Mouse (Mus musculus): Measurements from ENCODE around the gene Dnajc5.

The Dnajc5 gene

DNA sequence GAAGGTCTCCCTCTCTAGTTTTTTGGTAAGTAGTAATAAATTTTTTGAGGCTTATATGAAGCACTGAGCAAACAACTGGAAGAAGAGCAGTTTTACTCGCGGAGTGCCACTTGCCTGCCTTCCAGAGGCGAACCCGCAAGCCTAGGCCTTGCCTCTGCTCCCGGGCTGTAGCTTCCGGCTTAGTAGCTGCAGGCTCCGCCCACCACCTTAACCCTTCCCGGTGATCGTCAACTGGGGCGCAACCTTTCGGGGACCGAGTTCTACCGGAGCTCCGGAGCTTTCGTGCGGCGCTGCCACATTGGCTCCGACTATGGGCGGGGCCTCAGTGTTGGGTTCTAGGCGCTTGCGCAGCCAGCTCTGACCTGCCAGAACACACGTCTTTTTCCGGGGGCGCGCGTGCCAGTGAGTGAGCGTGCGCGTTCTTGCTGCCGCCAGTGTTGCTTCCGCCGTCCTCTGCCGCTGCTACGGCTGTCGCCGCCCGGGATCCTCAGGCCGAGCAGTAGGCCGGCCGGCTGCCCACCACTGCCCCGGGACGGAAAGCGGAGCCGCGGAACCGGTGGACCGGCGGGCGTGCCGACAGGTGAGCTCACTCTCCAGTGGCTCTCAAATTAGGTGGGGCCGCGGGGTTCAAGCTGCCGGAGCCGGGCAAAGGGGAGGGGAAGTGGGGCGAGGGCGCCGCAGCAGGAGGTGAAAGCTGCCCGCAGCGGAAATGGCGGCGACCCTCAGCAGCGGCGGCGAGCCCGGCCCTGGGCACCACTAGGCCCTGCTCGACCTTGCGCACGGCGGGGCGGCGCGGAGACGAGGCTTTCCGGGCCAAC is at the start of gene Dnajc5:
TSS of gene Dnajc5 (plus strand) at position 368 of the 818 bp plus-strand sequence.
- in situ Hi-C loops (cut with MboI, MseI), result no loop called here

DNA sequence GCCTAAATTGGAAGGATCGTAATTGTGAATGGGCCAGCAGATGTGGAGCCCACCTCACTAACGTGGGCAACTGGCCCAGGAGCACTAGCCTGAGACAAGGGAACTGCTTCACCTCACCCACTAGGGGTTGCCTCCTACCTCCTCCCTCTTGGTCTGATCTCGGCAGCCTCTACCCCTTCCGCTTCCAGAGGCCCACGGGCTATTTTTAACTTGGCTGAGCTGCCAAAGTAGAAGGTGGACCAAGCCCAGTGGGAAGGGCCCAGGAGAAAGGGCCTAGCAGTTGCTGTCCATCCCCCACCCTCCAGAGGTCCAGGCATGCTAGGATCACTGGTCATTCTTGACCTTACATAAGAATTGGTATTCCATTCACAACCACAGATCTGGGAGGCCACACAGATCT is 49.0 kb upstream of the Dnajc5 start:
- in situ Hi-C loops (cut with MboI, MseI), result no loop called here

DNA sequence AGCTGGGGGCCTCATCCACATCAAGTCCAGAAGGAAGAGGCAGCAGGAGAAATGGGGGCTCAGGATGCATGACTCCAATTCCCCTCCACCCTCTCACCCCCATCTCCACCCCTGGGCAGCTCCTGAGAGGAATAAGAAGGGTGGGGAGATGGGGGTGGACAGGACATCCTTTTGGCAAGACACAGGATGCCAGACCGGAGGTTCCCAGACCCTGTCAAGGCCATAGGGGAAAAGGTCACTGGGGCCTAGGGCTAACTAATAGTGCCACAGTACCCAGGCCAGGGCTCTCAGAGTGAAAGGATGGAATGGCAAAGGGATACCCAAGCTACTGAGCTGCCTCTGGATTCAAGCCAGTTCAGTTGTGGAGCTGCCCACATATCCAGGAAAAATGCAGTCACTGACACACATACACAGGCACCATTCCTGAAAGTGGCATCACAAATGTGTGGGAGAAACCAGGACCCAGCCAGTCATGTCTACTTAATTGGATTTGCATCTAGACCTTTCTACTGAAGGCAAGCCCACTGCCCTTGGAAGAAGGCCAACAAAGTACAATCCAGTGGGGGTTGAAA is 47.9 kb upstream of the Dnajc5 start:
- in situ Hi-C loops (cut with MboI, MseI), result no loop called here

DNA sequence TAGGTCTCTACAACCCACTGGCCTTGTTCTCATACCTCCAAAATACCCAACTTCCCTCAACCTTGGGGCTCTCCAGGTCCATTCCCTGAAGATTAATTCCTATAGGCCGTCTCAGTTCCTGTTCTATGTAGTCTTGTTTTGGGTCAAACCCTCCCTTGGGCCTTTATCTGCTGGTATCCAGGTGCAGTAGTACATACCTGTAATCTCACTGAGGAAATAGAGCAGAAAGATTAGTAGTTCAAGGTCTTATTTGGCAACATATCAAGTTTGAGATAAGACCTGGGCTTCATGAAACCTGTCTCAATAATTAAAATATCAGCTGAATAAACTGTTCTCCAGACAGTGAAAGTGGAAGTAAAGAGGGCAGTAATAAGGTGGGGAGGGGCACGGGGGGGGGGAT is 37.2 kb upstream of the Dnajc5 start:
- in situ Hi-C loops (cut with MboI, MseI), result loop anchor here (25.0 kb wide), 2 partner anchors 96 to 1046 kb away; partner anchors contain the start of gene Lime1

DNA sequence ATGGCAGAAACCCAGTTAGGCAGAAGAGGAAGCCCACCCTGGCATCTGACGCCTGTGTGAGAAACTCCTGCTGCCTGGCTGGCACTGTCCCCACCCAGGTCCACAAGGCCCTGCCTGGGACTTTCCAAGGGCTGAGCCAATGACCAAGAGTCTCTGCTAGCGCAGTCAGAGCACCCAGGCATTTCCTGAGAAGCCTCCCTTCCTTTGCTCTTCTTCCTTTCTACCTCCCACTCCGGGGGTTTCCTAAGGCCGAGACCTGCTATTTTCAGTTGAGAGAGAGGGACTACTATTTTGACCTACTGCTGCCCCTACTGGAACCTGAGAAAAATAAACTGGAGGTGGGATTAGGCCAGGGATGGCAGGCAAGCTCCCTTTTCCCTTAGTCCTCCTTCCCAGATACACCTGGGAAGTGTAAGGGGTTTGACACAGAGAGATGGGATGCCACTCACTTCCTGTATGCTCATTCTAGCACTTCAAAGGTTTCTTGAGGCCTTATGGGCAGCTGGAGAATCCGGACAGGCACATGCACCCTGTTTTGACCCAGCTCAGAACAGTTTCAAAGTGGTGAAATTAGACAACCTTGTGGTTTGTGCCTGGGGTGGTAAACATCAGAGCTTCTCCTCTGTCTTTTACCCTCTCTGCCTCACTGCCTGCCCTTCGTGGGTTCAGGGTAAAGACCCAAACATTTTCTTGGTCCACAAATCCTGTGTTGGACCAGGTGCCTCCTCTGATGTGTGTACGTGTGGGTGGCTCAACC is 36.5 kb upstream of the Dnajc5 start:
- in situ Hi-C loops (cut with MboI, MseI), result loop anchor here (25.0 kb wide), 2 partner anchors 96 to 1046 kb away; partner anchors contain the start of gene Lime1

DNA sequence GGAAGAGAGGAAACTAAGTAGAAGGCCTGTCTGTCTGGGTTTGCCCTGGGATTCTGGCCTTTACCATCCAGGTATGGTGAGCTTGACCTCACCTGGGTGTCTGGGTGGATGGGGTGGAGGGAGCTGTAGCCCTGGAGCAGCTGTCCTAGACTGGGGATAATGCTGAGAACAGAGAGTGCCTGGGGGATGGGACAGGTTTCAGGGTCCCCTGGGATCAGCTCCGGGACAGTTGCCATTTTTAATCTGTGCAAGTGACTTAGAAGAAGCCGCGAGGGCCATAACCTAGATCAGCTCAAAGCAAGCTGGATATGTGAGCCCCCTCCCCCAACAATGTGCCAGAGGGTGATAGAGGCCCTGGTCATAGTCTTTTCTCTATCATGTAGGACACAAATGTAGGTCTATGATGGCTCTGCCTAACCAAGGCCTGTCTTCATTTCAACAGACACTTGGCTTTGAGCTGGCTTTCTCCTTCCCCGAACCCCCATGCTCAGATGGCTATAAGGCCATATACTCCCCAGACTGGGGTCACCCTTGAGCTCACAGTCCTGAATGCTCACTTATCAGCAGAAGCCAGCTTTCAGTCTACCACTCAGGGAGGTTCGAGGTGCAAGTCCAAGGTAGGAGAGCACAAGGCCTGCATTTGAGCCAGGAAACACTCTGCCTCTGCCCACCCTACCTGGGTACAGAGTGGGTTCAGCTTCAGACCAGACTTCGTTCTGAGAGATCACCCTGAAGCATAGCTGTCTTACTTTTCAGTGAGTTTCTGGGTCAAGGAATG is 35.6 kb upstream of the Dnajc5 start:
- in situ Hi-C loops (cut with MboI, MseI), result loop anchor here (25.0 kb wide), 2 partner anchors 97 to 1047 kb away; partner anchors contain the start of gene Lime1

DNA sequence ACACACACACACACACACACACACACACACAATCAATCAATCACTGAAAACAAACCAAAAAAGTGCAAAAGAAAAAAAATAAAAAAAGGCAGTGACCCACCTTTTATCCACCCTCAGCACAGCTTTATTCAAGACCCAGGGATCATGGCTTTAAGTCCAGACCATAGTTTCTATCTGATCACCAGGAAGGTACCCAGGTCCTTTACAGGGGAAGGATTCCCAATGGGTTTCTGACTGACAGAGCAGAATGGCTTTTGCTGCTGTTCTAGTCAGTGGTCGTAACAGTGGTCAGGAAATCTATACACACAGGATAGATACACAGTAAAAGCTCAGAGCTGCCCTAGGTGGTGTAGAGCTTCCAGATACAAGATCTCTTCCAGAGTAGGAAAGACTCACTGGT is 34.5 kb upstream of the Dnajc5 start:
- in situ Hi-C loops (cut with MboI, MseI), result loop anchor here (25.0 kb wide), 2 partner anchors 98 to 1048 kb away; partner anchors contain the start of gene Lime1

DNA sequence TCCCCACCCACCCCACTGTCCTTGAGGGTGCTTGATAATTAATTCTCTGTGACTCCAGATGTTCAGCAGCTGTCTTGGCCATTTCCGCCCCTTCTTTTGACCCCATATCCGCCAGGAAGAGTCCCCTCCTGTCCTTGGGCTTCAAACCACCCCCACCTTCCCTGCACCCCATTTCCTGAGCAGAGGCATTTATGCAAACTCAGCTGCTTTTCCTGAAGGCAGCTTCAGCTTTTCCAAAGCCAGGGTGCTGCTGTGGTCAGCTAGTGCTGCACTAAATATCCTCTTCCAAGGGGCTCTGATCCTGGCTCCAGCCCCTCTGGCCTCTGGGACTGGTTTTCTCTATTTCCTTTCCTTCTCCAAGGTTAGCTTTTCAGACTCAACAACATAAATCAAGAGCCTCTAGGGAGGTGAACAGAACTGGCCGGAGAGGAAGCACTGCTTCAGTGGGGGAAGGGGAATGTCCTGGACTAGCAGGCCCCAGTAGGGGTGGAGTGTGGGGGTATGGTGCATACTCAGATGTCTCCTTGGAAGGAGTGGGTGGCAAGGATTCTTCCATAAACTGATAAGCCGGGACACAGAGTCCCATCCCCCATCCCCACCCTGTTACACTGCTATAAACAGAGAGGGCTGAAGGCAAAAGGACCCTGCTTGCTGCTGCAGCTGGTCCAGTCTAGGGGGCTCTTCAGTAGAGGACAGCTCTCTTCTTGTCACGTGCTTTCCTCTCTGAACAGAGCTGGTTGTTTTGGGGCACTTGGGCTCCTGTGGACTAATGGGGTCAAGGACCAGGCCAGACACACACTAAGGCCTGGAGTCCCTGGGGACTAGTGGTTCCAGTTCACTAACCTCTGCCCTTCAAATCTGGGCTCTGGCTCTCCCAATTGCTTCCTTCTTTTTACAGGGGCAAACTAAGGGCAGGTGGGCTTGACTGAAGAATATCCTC is 32.7 kb upstream of the Dnajc5 start:
- in situ Hi-C loops (cut with MboI, MseI), result loop anchor here (25.0 kb wide), 2 partner anchors 100 to 1050 kb away; partner anchors contain the start of gene Lime1

DNA sequence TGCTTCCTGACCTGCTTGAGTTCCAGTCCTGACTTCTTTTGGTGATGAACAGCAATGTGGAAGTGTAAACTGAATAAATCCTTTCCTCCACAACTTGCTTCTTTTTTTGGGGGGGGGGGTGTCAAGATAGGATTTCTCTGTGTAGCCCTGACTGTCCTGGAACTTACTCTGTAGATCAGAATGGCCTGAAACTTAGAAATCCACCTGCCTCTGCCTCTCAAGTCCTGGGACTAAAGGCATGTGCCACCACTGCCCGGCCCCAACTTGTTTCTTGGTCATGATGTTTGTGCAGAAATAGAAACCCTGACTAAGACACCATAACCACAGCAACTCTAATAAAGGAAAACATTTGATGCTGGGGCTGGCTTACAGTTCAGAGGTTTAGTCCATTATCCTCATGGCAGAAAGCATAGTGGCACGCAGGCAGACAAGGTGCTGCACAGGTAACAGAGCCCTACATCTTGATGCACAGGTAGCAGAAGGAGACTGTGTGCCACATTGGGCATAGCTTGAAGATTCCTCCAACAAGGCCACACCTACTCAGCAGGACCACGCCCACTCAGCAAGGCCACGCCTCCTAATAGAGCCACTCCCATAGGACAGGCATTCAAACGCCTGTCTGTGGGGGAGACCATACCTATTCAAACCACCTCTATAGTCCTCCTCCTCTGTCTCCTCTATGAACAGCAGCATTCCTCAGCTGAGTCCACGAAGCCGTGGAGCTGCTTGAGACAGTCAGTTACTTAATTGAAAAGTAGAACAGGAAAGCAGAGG is 28.7 kb upstream of the Dnajc5 start:
- in situ Hi-C loops (cut with MboI, MseI), result loop anchor here (25.0 kb wide), 2 partner anchors 104 to 1054 kb away; partner anchors contain the start of gene Lime1

DNA sequence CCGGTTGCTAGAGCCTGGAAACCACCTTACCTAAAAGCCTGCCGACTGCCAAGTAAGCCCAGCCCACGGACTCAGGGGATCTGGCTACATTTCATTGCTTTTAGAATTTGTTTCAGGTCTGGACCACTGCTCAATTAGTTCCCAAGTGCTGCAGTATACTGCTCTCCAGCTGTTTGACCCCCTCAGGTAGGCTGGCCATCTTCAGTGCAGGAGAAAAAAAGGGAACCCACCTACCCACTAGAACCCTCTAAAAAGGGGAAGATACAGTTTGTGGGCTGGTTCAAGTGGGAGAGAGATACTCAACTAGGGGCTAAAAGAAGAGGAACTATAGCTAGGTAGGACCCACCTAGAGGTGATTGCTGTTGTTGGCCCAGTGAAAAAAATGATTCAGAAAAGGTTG is 28.1 kb upstream of the Dnajc5 start:
- in situ Hi-C loops (cut with MboI, MseI), result loop anchor here (25.0 kb wide), 2 partner anchors 105 to 1055 kb away; partner anchors contain the start of gene Lime1

DNA sequence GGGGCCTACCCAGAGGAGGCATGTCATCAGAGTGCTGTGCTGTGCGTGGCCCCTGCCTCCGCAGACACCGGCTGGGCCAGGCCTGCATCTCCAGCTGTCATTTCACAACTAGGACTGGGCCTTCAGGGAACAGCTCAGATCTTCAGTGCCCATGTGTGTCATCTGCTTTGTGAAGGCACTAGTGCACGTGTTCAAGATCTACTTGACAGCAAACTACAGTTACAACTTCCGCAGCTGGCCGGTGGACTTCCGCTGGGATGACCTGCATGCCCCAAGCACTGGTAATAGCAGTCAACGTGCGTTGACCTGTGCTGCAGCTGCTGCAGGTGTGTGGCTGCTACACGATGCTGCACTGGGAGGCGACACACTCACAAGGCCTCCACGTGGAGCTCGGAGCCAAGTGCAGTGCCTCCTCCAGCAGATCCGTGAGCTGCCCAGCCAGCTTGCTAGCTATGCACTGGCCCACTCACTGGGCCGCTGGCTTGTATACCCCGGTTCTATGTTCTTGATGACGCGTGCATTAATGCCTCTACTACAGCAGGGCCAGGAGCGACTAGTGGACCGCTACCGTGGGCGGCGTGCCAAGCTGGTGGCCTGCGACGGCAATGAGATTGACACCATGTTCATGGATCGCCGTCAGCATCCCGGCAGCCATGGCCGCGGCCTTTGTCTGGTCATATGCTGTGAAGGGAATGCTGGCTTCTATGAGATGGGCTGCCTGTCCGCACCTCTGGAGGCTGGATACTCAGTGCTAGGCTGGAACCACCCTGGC is 26.9 kb upstream of the Dnajc5 start, which contains the start of gene Abhd16b:
TSS of gene Abhd16b (plus strand) at position 51 of the 772 bp plus-strand sequence.
- in situ Hi-C loops (cut with MboI, MseI), result loop anchor here (25.0 kb wide), 2 partner anchors 106 to 1056 kb away; partner anchors contain the start of gene Lime1

DNA sequence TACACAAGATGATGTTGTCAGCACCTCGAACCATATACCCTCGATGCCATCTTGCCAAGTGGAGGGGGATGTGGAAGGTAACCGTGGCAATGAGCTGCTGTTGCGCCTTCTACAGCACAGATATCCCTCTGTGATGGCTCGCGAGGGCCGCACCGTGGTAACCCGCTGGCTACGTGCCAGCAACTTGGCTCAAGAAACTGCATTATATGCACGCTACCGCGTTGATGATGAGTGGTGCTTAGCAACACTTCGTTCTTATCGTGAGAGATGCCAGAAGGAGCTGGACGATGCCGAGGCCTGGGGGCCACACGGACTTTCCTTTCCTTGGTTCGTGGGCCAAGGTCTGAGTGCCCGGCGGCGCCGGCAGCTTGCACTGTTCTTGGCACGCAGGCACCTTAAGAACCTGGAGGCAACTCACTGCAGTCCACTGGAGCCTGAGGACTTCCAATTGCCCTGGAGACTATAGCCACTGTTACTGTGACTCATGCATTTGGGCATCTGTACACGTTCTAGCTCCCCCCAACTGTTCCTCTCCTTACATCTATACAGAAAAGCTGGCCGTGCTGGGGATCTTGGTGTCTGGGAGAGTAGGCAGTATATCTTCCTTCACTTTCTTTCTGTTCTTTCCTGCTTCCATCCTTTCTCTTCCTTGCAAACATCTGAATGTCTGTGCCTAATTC is 25.9 kb upstream of the Dnajc5 start:
- in situ Hi-C loops (cut with MboI, MseI), result loop anchor here (25.0 kb wide), 2 partner anchors 107 to 1057 kb away; partner anchors contain the start of gene Lime1

DNA sequence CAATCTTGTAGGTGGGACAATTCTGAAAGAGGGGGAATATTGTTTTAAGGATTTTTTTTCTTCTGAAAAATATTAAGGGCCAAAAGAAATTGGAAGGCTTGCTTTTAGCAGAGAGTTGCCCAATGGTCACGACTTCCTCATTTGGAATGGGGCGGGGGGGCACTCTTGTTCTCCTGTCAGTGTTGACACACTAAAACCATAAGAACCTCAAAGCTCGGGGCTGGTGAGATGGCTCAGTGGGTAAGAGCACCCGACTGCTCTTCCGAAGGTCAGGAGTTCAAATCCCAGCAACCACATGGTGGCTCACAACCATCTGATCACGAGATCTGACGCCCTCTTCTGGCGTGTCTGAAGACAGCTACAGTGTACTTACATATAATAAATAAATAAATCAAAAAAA is 24.4 kb upstream of the Dnajc5 start:
- in situ Hi-C loops (cut with MboI, MseI), result loop anchor here (25.0 kb wide), 2 partner anchors 109 to 1059 kb away; partner anchors contain the start of gene Lime1

DNA sequence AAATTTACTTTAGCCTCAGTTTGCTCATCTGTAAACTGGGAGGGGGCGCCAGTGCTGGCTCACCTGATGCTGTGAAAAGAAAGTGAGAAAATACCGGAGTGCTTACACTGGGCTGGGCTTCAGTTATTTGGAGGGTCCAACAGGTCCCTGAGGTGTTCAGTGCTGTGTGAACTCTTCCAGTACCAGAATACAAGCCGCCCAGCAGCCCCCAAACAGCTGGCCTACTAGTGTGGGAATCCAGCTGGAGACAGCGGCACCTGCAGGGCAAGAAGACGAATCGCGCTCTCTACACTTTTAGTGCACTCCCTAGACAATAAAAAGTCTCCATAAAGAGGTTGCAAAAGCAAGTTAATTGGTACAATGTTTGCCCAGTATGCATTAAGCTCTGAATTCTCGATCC is 24.0 kb upstream of the Dnajc5 start:
- in situ Hi-C loops (cut with MboI, MseI), result loop anchor here (25.0 kb wide), 2 partner anchors 109 to 1059 kb away; partner anchors contain the start of gene Lime1

DNA sequence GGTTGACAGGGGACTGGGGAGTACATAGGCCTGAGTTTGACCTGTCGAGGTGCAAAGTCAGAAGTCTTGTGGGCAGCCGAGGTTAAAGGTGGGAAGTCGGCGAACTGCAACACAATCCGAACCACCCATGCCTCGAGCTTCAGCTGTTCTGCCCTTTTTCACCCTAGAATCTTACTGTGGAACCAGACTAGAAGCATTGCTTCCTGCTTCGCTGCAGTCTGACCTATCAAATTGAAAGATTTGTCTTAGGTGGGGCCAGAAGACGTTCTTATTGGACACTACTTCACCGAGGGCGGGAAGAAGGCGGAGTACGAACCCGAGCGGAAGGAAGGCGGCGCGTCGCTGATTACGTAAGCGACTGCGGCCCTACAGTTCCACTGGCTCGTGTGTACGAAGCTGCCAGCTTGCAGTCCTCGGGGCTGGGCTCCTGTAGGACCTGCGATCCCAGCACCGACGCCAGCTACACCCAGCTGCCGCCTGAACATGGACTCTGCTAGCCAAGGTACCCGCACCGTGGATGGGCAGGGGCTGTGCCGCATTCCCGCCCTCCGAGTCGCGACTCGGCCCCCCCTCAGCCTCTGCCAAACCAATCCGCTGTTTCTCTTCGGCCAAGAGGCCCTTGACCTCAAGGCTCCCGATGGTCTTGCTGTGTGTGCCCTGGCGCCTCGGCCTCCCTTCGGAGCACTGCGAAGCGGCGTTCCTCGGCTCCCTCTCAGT is 23.3 kb upstream of the Dnajc5 start, which contains the start of gene Tpd52l2:
TSS of gene Tpd52l2 (plus strand) at position 312 of the 717 bp plus-strand sequence.
- in situ Hi-C loops (cut with MboI, MseI), result loop anchor here (25.0 kb wide), 2 partner anchors 110 to 1060 kb away; partner anchors contain the start of gene Lime1

DNA sequence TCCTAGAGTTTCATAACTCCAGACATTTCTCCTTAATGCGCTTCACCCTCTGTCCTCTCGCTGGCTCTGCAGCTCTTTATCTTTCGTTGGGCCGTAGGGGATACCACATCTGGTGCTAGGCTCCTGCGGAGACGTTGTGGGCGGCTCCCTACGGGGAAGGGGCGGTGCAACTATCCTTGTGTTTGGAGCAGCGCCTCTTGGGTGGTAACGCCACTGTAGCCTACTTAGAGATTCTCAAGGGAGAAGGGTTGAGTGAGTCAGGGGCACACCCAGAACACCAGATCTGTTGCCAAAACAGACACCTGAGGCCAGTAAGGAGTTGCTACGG is 22.8 kb upstream of the Dnajc5 start:
- in situ Hi-C loops (cut with MboI, MseI), result loop anchor here (25.0 kb wide), 2 partner anchors 110 to 1060 kb away; partner anchors contain the start of gene Lime1
